Mouse (Mus musculus) hindbrain, embryonic 13.5 days (tissue): ENCODE results near the gene Mettl7a1. TPM values are rescaled to one million over a fixed set of nuclear protein-coding genes. Genes with fewer than 3 reads are reported as not detected.
"Not testable (repeated sequence)": the region's sequence is repeated elsewhere in the genome, so short reads cannot be mapped to it uniquely, and the experiment has no call there.

Experiments used
- ATAC-seq: fragments of 200-750 bp; cut with Nextera tagmentation; 2 replicates; pipeline ENCODE4 v1.8.0; 2017; ENCODE audit warnings: moderate TSS enrichment; ENCODE audit not compliant: low FRiP score
- H3K27ac ChIP-seq: fragments of 300-500 bp; sonication (generic); 2 replicates; pipeline ENCODE4 v1.5.1; 2015; ENCODE audit warnings: inconsistent platforms, mild to moderate bottlenecking, moderate library complexity
- H3K27me3 ChIP-seq: fragments of 300-500 bp; sonication (generic); 2 replicates; pipeline ENCODE4 v1.6.1; 2015; ENCODE audit warnings: mild to moderate bottlenecking, inconsistent platforms
- H3K36me3 ChIP-seq: fragments of 300-500 bp; sonication (generic); 2 replicates; pipeline ENCODE4 v1.6.1; 2015; ENCODE audit warnings: mild to moderate bottlenecking, inconsistent platforms
- H3K4me1 ChIP-seq: fragments of 300-500 bp; sonication (generic); replicated peaks from 2 replicates; pipeline ENCODE4 v1.6.1; 2015; ENCODE audit warnings: inconsistent platforms
- H3K4me2 ChIP-seq: fragments of 300-500 bp; sonication (generic); 2 replicates; pipeline ENCODE4 v1.6.1; 2015; ENCODE audit warnings: inconsistent platforms, mild to moderate bottlenecking, moderate library complexity
- H3K4me3 ChIP-seq: fragments of 300-500 bp; sonication (generic); 2 replicates; pipeline ENCODE4 v1.5.1; 2015; ENCODE audit warnings: mild to moderate bottlenecking, inconsistent platforms
- H3K9ac ChIP-seq: fragments of 300-500 bp; sonication (generic); 2 replicates; pipeline ENCODE4 v1.6.1; 2015; ENCODE audit warnings: mild to moderate bottlenecking, inconsistent platforms
- H3K9me3 ChIP-seq: fragments of 300-500 bp; sonication (generic); 2 replicates; pipeline ENCODE4 v1.6.1; 2016; ENCODE audit warnings: inconsistent platforms
- WGBS: fragments of 180-500 bp; shearing (Covaris S2); methylation state at CpG from one replicate; pipeline ENCODE4 v1.1.7; 2015; 5-methylcytosine and 5-hydroxymethylcytosine counted together
- polyA plus RNA-seq: library from polyadenylated mRNA; unstranded; fragments of >200 nt; fragmentation: Nextera tagmentation; extraction: Ambion mirVana; gene quantifications from 2 replicates; pipeline ENCODE4 v1.2.1, GENCODE M21; 2015

Gene Mettl7a1
- polyA plus RNA-seq, 1 experiment from 2014 or later = 4.3 TPM

- H3K4me2 ChIP-seq = no peak overlapping the region
- 58% methylated on average over 7 of the region's 7 CpGs for WGBS
- H3K4me3 ChIP-seq = no peak overlapping the region
- H3K4me1 ChIP-seq = 0 out of 2 replicates have a peak, but pooled peaks cover 7% of the 10 kb centered on the region
- no peak overlapping the region for H3K9ac ChIP-seq
- H3K27ac ChIP-seq = peak overlapping the region; percentile 44; the same call in 1 of the 2 replicates
- no peaks in the 10 kb centered on the region for H3K27me3 ChIP-seq
- ATAC-seq = no peak
- H3K36me3 ChIP-seq = no peaks in the 10 kb centered on the region
- no peaks in the 10 kb centered on the region for H3K9me3 ChIP-seq
Observed at GRCm38 (mm10) chr15:100330739-100331138, 26.8 kb downstream of the Mettl7a1 start.

GRCm38 (mm10) chr15:100332077-100332961, 28.4 kb downstream of the Mettl7a1 start:
- not testable (repeated sequence) for ATAC-seq, H3K27me3 ChIP-seq, H3K4me3 ChIP-seq, H3K27ac ChIP-seq, H3K4me2 ChIP-seq, H3K36me3 ChIP-seq, H3K4me1 ChIP-seq, H3K9me3 ChIP-seq, H3K9ac ChIP-seq
- WGBS = 54% methylated on average over 3 of the region's 10 CpGs

GRCm38 (mm10) chr15:100334629-100335028, 30.7 kb downstream of the Mettl7a1 start, which contains the start of gene Mettl7a3:
Gene Mettl7a3 (plus strand): TSS chr15:100334929.
- ATAC-seq = no peak
- no peak within 1 kb of the TSS for H3K4me2 ChIP-seq
- H3K27ac ChIP-seq = no peak within 1 kb of the TSS
- H3K4me1 ChIP-seq = 0 out of 2 replicates have a peak, but pooled peaks cover 5% of the 10 kb centered on the region
- no peaks in the 10 kb centered on the region for H3K9me3 ChIP-seq
- no peaks in the 10 kb centered on the region for H3K27me3 ChIP-seq
- 68% methylated on average over 10 of the region's 10 CpGs for WGBS
- no peak within 1 kb of the TSS for H3K9ac ChIP-seq
- no peak within 1 kb of the TSS for H3K4me3 ChIP-seq
- H3K36me3 ChIP-seq = no peaks in the 10 kb centered on the region

DNA sequence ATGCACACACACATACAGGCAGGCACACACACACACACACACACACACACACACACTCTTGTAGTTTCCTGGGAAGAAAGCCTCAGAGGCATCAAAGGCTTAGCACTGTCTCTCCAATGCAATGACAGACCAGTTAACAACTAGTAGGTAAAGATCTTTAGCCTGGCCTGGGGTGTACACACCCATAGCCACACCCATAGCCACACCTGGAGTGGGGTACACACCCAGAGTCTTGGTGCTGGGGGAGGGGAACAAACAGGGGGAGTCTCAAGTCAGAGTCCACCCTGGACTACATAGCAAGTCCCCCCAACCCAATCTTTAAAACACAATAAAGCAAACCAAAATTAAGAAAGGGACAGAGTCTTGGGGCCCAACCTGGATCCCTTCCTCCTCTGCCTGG, 33.4 kb downstream of the Mettl7a1 start:
- not testable (repeated sequence) for H3K36me3 ChIP-seq, H3K4me3 ChIP-seq, H3K4me2 ChIP-seq, H3K27me3 ChIP-seq, H3K4me1 ChIP-seq, H3K9ac ChIP-seq, H3K27ac ChIP-seq, ATAC-seq, H3K9me3 ChIP-seq

DNA sequence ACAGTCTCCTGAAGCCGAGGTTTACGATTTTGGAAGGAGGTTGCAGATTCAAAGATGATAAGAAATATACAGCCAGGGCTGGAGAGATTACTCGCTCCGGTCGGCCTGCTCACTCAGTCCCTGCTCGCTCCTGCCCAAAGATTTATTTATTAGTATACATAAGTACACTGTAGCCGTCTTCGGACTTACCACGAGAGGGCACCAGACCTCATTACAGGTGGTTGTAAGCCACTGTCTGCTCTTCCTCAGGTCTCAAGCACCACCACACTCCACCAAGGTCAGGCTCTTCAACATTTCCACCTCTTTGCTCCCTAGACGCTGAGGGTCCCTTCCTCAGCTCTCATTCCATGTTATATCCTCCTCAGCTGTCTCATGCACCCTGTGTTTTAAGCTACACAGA, 33.9 kb downstream of the Mettl7a1 start:
- not testable (repeated sequence) for ATAC-seq
- WGBS = 42% methylated on average over 10 of the region's 10 CpGs

DNA sequence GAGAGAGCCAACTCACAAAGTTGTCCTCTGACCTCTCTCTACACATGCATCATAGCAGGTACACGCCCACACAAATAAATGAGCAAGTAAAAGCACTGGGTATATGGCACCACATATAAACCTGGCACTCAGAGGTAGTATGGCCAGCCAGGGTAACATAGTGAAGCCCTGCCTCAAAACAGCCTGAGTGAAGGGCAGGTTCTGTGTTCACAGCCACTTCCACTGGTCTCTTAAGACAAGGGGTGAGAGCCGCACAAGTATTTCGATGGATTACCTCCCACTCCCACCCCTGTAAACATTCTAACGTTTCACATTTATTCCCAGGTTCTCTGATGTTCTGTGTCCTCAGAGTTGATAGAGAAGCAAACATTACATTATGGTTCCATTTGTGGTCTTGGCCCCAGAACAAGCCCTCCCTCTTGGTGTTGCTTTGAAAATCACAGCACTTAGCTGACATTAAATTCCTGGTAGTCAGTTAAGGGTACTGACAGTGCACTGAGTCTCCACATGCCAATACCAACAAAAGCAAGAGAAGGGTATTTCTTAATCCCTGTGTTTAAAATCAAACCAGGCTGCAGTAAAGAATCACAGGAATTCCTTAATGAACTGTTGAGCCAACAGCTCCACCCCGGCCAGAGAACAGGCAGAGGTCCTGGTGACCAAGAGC, 37.5 kb downstream of the Mettl7a1 start:
- not testable (repeated sequence) for H3K27me3 ChIP-seq, H3K4me1 ChIP-seq, H3K9ac ChIP-seq, ATAC-seq, H3K9me3 ChIP-seq, H3K4me3 ChIP-seq, H3K4me2 ChIP-seq, H3K27ac ChIP-seq, H3K36me3 ChIP-seq
- WGBS = 88% methylated on average over 5 of the region's 5 CpGs

More for the DNA sequence above, 33.9 kb downstream of the Mettl7a1 start:
- H3K36me3 ChIP-seq, H3K9ac ChIP-seq, H3K4me3 ChIP-seq, H3K4me1 ChIP-seq, H3K9me3 ChIP-seq, H3K27me3 ChIP-seq, H3K4me2 ChIP-seq, H3K27ac ChIP-seq: not testable (repeated sequence)

GRCm38 (mm10) chr15:100345484-100345883, 41.5 kb downstream of the Mettl7a1 start:
- ATAC-seq = no peak
- no peak overlapping the region for H3K9ac ChIP-seq
- no peak overlapping the region for H3K4me2 ChIP-seq
- H3K9me3 ChIP-seq = no peaks in the 10 kb centered on the region
- no peak overlapping the region for H3K27ac ChIP-seq
- no peaks in the 10 kb centered on the region for H3K4me1 ChIP-seq
- H3K4me3 ChIP-seq = no peak overlapping the region
- no peaks in the 10 kb centered on the region; the same call in 1 of the 2 replicates for H3K36me3 ChIP-seq
- no peaks in the 10 kb centered on the region for H3K27me3 ChIP-seq

- WGBS = 65% methylated on average over 14 of the region's 14 CpGs
- Histone ChIP-seq H3K4me3 (no peak overlapping the region), H3K27ac (no peak overlapping the region), H3K27me3 (no peaks in the 10 kb centered on the region), H3K4me1 (no peaks in the 10 kb centered on the region), H3K36me3 (no peaks in the 10 kb centered on the region; the same call in 1 of the 2 replicates), H3K9me3 (no peaks in the 10 kb centered on the region), H3K4me2 (no peak overlapping the region), H3K9ac (no peak overlapping the region)
- ATAC-seq = no peak
Observed at GRCm38 (mm10) chr15:100346761-100347160, 42.8 kb downstream of the Mettl7a1 start.

GRCm38 (mm10) chr15:100349496-100349895, 45.6 kb downstream of the Mettl7a1 start:
- 52% methylated on average over 2 of the region's 2 CpGs for WGBS
- ATAC-seq = no peak

DNA sequence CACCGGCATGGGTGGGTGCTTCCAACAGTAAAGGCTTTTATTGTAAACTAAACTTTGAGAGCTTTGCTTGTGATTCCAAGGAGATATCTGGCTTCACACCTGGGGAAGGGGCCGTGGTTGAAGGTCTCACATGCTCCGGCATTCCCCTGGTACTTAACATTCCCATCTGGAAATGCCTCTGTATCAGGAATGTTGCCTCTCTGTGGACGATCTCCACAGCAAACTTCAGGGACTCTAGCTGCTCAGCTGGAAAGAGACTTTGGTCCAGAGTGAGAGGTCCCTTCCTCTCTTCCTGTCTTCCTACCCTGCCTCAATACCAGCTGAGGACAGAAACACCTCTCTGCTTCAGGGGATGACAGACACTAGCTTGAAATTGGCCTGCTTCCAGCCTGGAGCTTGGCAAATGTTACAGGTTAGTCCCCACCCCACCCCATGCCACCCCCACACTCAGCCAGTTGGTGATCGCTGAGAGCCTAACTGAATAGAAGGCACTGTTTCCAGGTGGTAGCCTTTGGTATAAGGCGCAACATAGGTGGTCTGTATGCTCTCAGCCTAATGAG, 47.6 kb downstream of the Mettl7a1 start:
- Histone ChIP-seq H3K4me2 (no peak overlapping the region), H3K27ac (no peak overlapping the region), H3K9me3 (no peaks in the 10 kb centered on the region), H3K27me3 (no peaks in the 10 kb centered on the region), H3K36me3 (no peaks in the 10 kb centered on the region), H3K4me1 (no peaks in the 10 kb centered on the region), H3K4me3 (no peak overlapping the region), H3K9ac (no peak overlapping the region)
- 78% methylated on average over 6 of the region's 6 CpGs for WGBS
- no peak for ATAC-seq

More at GRCm38 (mm10) chr15:100349496-100349895, 45.6 kb downstream of the Mettl7a1 start:
- Histone ChIP-seq H3K4me1 (no peaks in the 10 kb centered on the region), H3K4me3 (no peak overlapping the region), H3K27ac (no peak overlapping the region), H3K9ac (no peak overlapping the region), H3K27me3 (no peaks in the 10 kb centered on the region), H3K4me2 (no peak overlapping the region), H3K9me3 (no peaks in the 10 kb centered on the region), H3K36me3 (no peaks in the 10 kb centered on the region; the same call in 1 of the 2 replicates)

DNA sequence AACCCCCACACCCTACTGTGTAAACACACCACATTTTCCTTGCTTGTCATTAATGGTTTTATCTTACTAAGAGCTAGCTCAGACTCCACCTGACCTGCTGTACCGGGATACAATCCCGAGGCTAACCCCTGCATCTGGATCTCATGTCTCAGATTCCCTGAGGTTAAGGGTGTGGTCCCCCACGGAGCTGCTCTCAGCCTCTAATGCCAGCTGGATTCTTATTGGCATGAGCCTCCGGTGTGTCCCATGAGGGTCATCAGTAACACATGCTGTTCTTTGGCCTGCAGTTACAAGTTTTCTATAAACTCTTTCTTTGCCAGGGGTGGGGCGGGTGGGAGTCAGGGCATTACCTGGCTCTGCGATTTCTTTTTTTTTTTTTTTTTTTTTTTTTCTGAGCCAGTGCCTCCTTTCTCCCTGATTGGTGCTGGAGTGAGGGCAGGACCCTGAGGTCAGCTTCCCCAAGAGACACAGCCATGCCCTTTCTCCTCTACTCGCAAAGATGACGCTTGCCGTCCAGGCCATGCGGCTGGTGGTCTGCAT, 48.8 kb downstream of the Mettl7a1 start, which contains the start of the genes Methig1 and Mettl7a2:
Gene Methig1 (plus strand): TSS at position 439 of the 540 bp plus-strand sequence.
Gene Mettl7a2 (plus strand): TSS at position 490 of the 540 bp plus-strand sequence.
- no peak for ATAC-seq
- H3K27me3 ChIP-seq = no peaks in the 10 kb centered on the region
- H3K4me2 ChIP-seq = no peak within 1 kb of the TSS
- no peak within 1 kb of the TSS for H3K4me3 ChIP-seq
- H3K4me1 ChIP-seq = no peaks in the 10 kb centered on the region
- WGBS = 82% methylated on average over 10 of the region's 10 CpGs
- H3K27ac ChIP-seq = no peak within 1 kb of the TSS
- H3K9me3 ChIP-seq = no peaks in the 10 kb centered on the region
- H3K9ac ChIP-seq = no peak within 1 kb of the TSS
- H3K36me3 ChIP-seq = no peaks in the 10 kb centered on the region

GRCm38 (mm10) chr15:100353399-100353798, 49.5 kb downstream of the Mettl7a1 start:
- H3K9ac ChIP-seq, H3K36me3 ChIP-seq, H3K9me3 ChIP-seq, H3K27ac ChIP-seq, ATAC-seq, H3K4me1 ChIP-seq, H3K27me3 ChIP-seq, H3K4me3 ChIP-seq, H3K4me2 ChIP-seq: not testable (repeated sequence)
- WGBS = 94% methylated on average over 11 of the region's 22 CpGs
